Mouse (Mus musculus) ES-E14 (cell line): ENCODE data around the gene Pcdh15.

Source experiments
- MAFK ChIP-seq: IDR thresholded peaks from 2 replicates; pipeline ENCODE4 v1.6.1; 2014; ENCODE audit warnings: mild to moderate bottlenecking, low read depth, low read length, inconsistent platforms; ENCODE audit not compliant: insufficient read depth
- ZC3H11A ChIP-seq: IDR thresholded peaks from 2 replicates; pipeline ENCODE4 v1.6.1; 2012; ENCODE audit warnings: low read depth, mild to moderate bottlenecking, inconsistent platforms, low read length, borderline replicate concordance
- ZNF384 ChIP-seq: IDR thresholded peaks from 2 replicates; pipeline ENCODE4 v1.6.1; 2012; ENCODE audit warnings: low read depth, low read length, inconsistent platforms

GRCm38 (mm10) chr10:74480779-74481178, 1381.6 kb downstream of the Pcdh15 start:
- TF ChIP-seq ZC3H11A, result no peak
- no peak for TF ChIP-seq MAFK
- TF ChIP-seq ZNF384, result no peak
